Mouse (Mus musculus): ENCODE results near the gene Bid. TPM values are rescaled to one million over a fixed set of nuclear protein-coding genes. Genes with fewer than 3 reads are reported as not detected.
"Not testable (repeated sequence)": the region's sequence is repeated elsewhere in the genome, so short reads cannot be mapped to it uniquely, and the experiment has no call there.

The Bid gene
- polyA plus RNA-seq, 1 experiment: 0.10 TPM

DNA sequence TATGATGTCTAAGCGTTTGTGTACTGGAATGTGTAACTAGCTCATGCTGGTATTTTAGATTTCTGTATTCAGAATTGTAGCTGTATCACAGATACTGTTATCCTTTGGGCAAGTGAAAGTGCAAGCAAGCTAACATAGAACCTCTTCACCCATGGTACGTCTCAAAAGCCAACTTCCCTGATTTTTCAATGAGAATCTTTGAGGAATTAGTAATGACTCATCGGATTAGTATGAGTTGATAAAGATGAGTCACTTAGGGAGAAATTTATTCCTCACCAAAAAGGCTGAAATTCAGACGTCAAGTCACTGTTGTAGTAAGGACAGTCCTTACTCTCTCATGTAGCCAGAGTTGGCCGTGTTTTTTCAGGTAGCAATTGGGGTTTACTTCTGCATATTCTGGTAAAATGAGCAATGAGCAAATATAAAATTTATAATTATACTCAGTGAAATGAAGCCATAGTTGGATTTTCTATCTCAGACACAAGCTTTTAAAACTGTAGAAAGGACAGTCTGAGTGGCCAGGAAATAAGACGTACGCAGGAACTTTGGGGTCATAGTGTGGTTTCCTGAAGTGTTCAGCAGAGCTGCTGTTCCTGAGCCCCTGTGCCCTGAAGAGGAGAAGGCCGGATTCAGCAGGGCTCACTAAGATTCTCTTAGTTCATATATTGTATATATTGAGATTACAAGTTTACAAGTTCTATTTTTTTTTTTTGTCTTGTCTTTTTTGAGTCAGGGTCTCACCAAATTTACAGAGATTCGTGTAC, 50.4 kb downstream of the Bid start:
- Histone ChIP-seq H3K27me3 (ENCODE audit: control insufficient read depth) (no peaks in the 10 kb centered on the region), H3K36me3 (ENCODE audit: control insufficient read depth) (peaks cover 95% of the 10 kb centered on the region), H3K4me1 (ENCODE audit: control insufficient read depth) (peaks cover 16% of the 10 kb centered on the region), H3K4me3 (replicated peaks) (no peak overlapping the region), H3K9me3 (ENCODE audit: control insufficient read depth, low read length) (no peaks in the 10 kb centered on the region)
- TF ChIP-seq TAL1 (IDR thresholded peaks at IDR 0.05; ENCODE audit: low read length) (no peak), GATA1 (IDR thresholded peaks at IDR 0.05; ENCODE audit: low read length) (no peak)

DNA sequence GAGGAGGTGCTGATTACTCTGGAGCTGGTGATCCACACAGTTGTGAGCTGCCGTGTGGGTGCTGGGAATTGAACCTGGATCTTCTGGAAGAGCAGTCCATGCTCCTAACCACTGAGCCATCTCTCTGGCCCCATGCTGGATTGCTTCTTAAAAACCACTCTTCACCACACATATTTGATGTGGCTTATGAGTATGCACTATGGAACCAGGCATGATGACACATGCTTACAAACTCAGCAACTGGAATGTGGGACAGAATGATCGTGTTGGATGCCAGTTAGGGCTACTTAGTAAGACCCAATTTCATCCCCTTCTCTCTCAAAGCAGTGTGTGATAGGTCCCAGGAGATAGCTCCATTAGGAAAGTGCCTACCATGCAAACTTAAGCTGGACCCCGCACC, 56.6 kb downstream of the Bid start:
- no peaks in the 10 kb centered on the region for H3K27me3 ChIP-seq (ENCODE audit: control insufficient read depth)
- peaks cover 97% of the 10 kb centered on the region for H3K36me3 ChIP-seq (ENCODE audit: control insufficient read depth)
- H3K4me1 ChIP-seq (ENCODE audit: control insufficient read depth): peaks cover 53% of the 10 kb centered on the region
- no peak for TF ChIP-seq TAL1 (IDR thresholded peaks at IDR 0.05; ENCODE audit: low read length)
- no peak for TF ChIP-seq GATA1 (IDR thresholded peaks at IDR 0.05; ENCODE audit: low read length)
- H3K4me3 ChIP-seq (replicated peaks): no peak overlapping the region
- no peaks in the 10 kb centered on the region for H3K9me3 ChIP-seq (ENCODE audit: control insufficient read depth, low read length)

DNA sequence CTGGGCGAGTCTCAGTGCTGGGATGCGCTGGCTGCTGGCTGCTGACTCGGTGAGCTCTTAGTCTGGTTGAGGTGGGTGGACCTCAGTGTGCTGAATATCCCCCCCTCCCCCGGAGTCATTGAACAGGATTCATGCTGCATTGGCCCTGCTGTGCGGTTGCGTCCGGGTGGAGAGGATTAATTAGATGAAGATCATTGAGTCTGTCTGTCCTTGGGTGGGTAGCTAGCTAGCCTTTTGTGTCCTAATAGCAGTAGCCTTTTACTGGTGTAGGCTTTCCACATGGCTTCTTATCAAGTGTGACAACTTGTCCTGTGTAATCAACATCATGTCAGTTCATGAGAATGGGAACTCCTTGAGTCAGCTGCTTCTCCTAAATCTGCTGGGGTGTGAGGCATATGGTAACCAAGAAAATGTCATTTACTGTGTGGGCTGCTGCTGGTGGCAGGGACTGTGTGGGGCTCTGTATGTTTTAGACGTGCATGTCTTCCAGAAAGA, 58.4 kb downstream of the Bid start:
- TF ChIP-seq GATA1 (IDR thresholded peaks at IDR 0.05; ENCODE audit: low read length) (no peak), TAL1 (IDR thresholded peaks at IDR 0.05; ENCODE audit: low read length) (no peak)
- H3K4me3 ChIP-seq (replicated peaks): no peak overlapping the region
- no peaks in the 10 kb centered on the region for H3K27me3 ChIP-seq (ENCODE audit: control insufficient read depth)
- peaks cover 65% of the 10 kb centered on the region for H3K4me1 ChIP-seq (ENCODE audit: control insufficient read depth)
- peaks cover 93% of the 10 kb centered on the region for H3K36me3 ChIP-seq (ENCODE audit: control insufficient read depth)
- no peaks in the 10 kb centered on the region for H3K9me3 ChIP-seq (ENCODE audit: control insufficient read depth, low read length)

DNA sequence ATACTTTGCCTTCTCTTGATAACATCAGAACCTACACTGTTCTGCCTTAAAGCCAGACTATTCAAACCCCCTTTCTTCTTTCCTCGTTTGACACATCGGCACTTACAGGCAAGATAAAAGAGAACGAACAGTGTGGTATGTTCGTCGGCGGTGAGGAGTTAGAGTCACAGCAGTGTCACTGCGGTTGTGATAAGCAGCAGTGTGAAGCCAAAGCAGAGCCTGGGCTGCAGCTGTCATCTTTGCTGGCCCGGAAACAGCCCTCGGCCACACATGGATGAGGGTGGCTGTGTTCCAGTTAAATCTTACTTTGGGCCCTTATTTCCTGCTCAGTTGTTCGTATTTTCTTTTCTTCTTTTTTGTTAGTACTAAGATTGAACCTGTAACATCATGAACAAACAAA, 62.2 kb downstream of the Bid start:
- TF ChIP-seq GATA1 (IDR thresholded peaks at IDR 0.05; ENCODE audit: low read length) (peak; percentile 49), TAL1 (IDR thresholded peaks at IDR 0.05; ENCODE audit: low read length) (no peak)
- Histone ChIP-seq H3K4me1 (ENCODE audit: control insufficient read depth) (peaks cover 52% of the 10 kb centered on the region), H3K27me3 (ENCODE audit: control insufficient read depth) (no peaks in the 10 kb centered on the region), H3K9me3 (ENCODE audit: control insufficient read depth, low read length) (no peaks in the 10 kb centered on the region), H3K4me3 (replicated peaks) (peak overlapping the region; percentile 32), H3K36me3 (ENCODE audit: control insufficient read depth) (peaks cover 92% of the 10 kb centered on the region)

- H3K9me3 ChIP-seq (ENCODE audit: control insufficient read depth, low read length); H3K4me3 ChIP-seq (replicated peaks); H3K27me3 ChIP-seq (ENCODE audit: control insufficient read depth): not testable (repeated sequence)
- Histone ChIP-seq H3K36me3 (ENCODE audit: control insufficient read depth) (peaks cover 88% of the 10 kb centered on the region), H3K4me1 (ENCODE audit: control insufficient read depth) (peaks cover 28% of the 10 kb centered on the region)
These were observed 65.9 kb downstream of the Bid start for GRCm38 (mm10) chr6:120850720-120851119.

Other genes with a start within 250 kb of the Bid start
- 0.10 and 0.15 TPM in 2 replicates for gene Slc25a18, start 143.3 kb downstream of the Bid start, polyA plus RNA-seq (2012)
- gene Atp6v1e1, start 94.1 kb downstream of the Bid start, polyA plus RNA-seq (2012): 19.0 and 20.2 TPM in 2 replicates
- gene Bcl2l13, start 80.6 kb downstream of the Bid start, polyA plus RNA-seq (2012): 15.0 and 17.5 TPM in 2 replicates
- gene Mical3, start 214.1 kb upstream of the Bid start, polyA plus RNA-seq (2012): 9.7 and 11.0 TPM in 2 replicates